Mouse (Mus musculus) intestine, embryonic 15.5 days (tissue): ENCODE results near the gene Smad1. TPM values are rescaled to one million over a fixed set of nuclear protein-coding genes. Genes with fewer than 3 reads are reported as not detected.

Experiments used
- ATAC-seq: fragments of 200-750 bp; cut with Nextera tagmentation; 2 replicates; pipeline ENCODE4 v1.8.0; 2017; ENCODE audit warnings: moderate TSS enrichment, moderate library complexity
- H3K27ac ChIP-seq: fragments of 300-500 bp; sonication (generic); 2 replicates; pipeline ENCODE4 v1.5.1; 2015; ENCODE audit warnings: mild to moderate bottlenecking, inconsistent platforms
- H3K27me3 ChIP-seq: fragments of 300-500 bp; sonication (generic); replicated peaks from 2 replicates; pipeline ENCODE4 v1.6.1; 2015; ENCODE audit warnings: inconsistent platforms
- H3K36me3 ChIP-seq: fragments of 300-500 bp; sonication (generic); 2 replicates; pipeline ENCODE4 v1.6.1; 2015; ENCODE audit warnings: inconsistent platforms
- H3K4me1 ChIP-seq: fragments of 300-500 bp; sonication (generic); replicated peaks from 2 replicates; pipeline ENCODE4 v1.6.1; 2015; ENCODE audit warnings: inconsistent platforms
- H3K4me2 ChIP-seq: fragments of 300-500 bp; sonication (generic); replicated peaks from 2 replicates; pipeline ENCODE4 v1.6.1; 2015; ENCODE audit warnings: mild to moderate bottlenecking, inconsistent platforms
- H3K4me3 ChIP-seq: fragments of 300-500 bp; sonication (generic); replicated peaks from 2 replicates; pipeline ENCODE4 v1.5.1; 2015; ENCODE audit warnings: inconsistent platforms
- H3K9ac ChIP-seq: fragments of 300-500 bp; sonication (generic); 2 replicates; pipeline ENCODE4 v1.6.1; 2015; ENCODE audit warnings: inconsistent platforms
- H3K9me3 ChIP-seq: fragments of 300-500 bp; sonication (generic); 2 replicates; pipeline ENCODE4 v1.6.1; 2016; ENCODE audit warnings: inconsistent platforms
- WGBS: fragments of 180-500 bp; shearing (Covaris S2); methylation state at CpG from one replicate; pipeline ENCODE4 v1.1.7; 2015; 5-methylcytosine and 5-hydroxymethylcytosine counted together
- polyA plus RNA-seq: library from polyadenylated mRNA; unstranded; fragments of >200 nt; fragmentation: Nextera tagmentation; extraction: Ambion mirVana; gene quantifications from 2 replicates; pipeline ENCODE4 v1.2.1, GENCODE M21; 2015

The Smad1 gene
- polyA plus RNA-seq, 1 experiment from 2014 or later: 39.9 TPM

DNA sequence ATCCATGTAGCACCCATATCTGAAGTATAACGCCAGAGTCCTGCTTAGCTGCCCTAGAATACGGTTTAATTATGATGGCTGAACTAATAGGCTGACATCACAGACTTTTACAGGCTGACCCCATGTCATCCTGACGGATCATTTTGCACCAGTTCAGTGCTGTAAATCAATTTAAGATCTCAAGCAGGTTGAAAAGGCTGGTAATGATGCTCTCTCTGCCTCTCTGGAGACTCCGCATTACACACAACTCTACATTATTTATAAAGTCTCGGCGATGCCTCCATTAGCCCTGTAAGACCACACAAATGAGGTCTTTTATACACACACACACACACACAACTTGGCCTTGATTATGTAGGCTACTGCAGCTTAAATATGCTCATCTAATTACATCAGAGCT is 2.4 kb downstream of the Smad1 start:
- Histone ChIP-seq H3K4me3 (no peak overlapping the region), H3K4me2 (peak overlapping the region; percentile 12; the same call in 1 of the 2 replicates), H3K4me1 (peaks cover 21% of the 10 kb centered on the region; the same call in 1 of the 2 replicates), H3K9ac (no peak overlapping the region), H3K27me3 (no peaks in the 10 kb centered on the region), H3K36me3 (no peaks in the 10 kb centered on the region), H3K9me3 (no peaks in the 10 kb centered on the region), H3K27ac (no peak overlapping the region)
- ATAC-seq: no peak
- WGBS: 61% methylated on average over 6 of the region's 6 CpGs

DNA sequence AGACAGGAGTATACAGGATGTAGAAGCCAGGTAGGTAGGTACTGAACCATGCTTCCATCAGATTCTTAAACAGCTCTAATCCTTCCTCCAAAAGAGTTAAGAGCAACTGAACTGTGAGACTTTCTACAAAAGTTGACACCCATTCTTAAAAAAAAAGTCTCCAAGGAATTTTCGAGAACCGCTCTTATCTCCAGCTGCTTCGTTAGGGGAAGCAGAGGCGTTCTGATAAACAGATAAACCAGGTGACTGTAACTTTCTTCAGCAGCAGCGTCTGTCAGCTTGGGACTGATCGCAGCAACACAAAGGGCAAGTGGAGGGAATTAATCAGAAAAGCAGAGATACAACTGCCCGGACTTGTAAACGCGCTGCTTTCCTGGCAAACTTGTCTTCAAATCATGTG is 5.3 kb downstream of the Smad1 start:
- ATAC-seq: no peak

DNA sequence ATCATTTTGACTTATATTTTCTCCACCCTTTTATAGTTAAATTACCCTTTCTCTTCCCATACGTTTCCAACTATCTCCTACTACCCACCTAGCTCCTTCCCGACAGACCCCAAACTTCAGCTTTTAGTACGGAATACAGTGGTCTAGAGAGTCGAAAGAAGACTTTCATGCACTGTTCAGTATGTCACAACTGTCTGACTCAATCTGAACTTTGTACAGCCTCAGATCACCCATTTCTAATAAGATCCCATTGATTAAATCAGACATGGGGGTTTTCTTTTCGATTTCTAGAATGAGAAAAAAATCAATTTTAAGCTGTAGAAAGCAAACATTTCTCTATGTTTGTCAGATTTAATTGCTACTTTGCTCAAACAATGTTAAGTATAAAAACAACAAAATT is 6.1 kb downstream of the Smad1 start:
- no peaks in the 10 kb centered on the region for H3K36me3 ChIP-seq
- ATAC-seq: no peak
- no peak overlapping the region for H3K4me2 ChIP-seq
- no peak overlapping the region for H3K27ac ChIP-seq
- H3K9ac ChIP-seq: no peak overlapping the region
- H3K9me3 ChIP-seq: no peaks in the 10 kb centered on the region
- WGBS: 80% methylated on average over 5 of the region's 5 CpGs
- peaks cover 16% of the 10 kb centered on the region; the same call in 1 of the 2 replicates for H3K4me1 ChIP-seq
- H3K27me3 ChIP-seq: no peaks in the 10 kb centered on the region
- no peak overlapping the region for H3K4me3 ChIP-seq

More for the DNA sequence above, 5.3 kb downstream of the Smad1 start:
- H3K27ac ChIP-seq: no peak overlapping the region
- no peaks in the 10 kb centered on the region for H3K27me3 ChIP-seq
- no peak overlapping the region for H3K9ac ChIP-seq
- no peak overlapping the region for H3K4me2 ChIP-seq
- H3K4me1 ChIP-seq: peaks cover 16% of the 10 kb centered on the region; the same call in 1 of the 2 replicates
- no peaks in the 10 kb centered on the region for H3K9me3 ChIP-seq
- H3K4me3 ChIP-seq: no peak overlapping the region
- no peaks in the 10 kb centered on the region for H3K36me3 ChIP-seq
- WGBS: 51% methylated on average over 9 of the region's 9 CpGs

DNA sequence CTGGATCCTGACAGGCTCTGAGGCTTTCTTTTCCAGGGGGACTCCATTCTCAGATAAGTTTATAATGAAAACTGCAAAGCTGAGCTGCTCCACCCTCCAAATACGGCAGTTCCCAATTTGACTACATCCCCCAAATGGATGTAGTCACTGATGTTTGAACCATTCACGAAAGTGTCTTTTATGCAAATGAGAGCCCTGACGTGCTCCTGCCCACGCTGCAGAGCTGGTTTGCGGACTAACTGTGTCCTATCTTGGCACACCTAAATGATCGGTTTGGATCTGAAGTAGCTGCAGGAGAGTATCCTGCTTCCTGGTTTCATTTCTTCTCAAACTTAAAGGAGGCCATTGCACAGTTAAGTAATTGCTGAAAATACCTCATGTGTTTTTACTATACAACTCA is 6.7 kb downstream of the Smad1 start:
- Histone ChIP-seq H3K27me3 (no peaks in the 10 kb centered on the region), H3K27ac (no peak overlapping the region), H3K36me3 (no peaks in the 10 kb centered on the region), H3K9ac (no peak overlapping the region), H3K4me2 (no peak overlapping the region), H3K4me3 (no peak overlapping the region), H3K4me1 (peaks cover 20% of the 10 kb centered on the region; the same call in 1 of the 2 replicates), H3K9me3 (no peaks in the 10 kb centered on the region)
- 65% methylated on average over 6 of the region's 6 CpGs for WGBS
- ATAC-seq: no peak

DNA sequence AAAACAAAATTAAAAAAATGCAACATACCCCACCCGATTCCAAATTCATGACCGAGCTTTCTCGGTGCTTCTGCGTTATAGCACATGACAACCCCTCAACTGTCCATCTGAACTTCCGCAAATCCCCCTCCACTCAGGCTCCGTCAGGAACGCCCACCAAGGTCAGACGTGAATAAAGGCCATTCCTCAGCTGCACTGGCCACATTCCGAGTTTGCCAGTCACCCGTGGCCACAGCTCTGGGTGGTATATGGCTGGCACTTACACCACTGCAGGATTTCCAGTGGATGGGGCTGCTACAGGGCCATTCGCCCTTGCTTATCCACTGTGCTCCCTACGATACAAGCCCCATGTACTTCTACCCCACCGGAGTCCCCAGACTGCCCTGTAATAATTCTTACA is 7.9 kb downstream of the Smad1 start:
- no peak for ATAC-seq
- H3K9me3 ChIP-seq: no peaks in the 10 kb centered on the region
- no peaks in the 10 kb centered on the region for H3K27me3 ChIP-seq
- no peaks in the 10 kb centered on the region for H3K36me3 ChIP-seq
- H3K4me1 ChIP-seq: peaks cover 19% of the 10 kb centered on the region; the same call in 1 of the 2 replicates
- no peak overlapping the region for H3K27ac ChIP-seq
- H3K9ac ChIP-seq: no peak overlapping the region
- 87% methylated on average over 13 of the region's 13 CpGs for WGBS
- no peak overlapping the region for H3K4me2 ChIP-seq
- H3K4me3 ChIP-seq: no peak overlapping the region

DNA sequence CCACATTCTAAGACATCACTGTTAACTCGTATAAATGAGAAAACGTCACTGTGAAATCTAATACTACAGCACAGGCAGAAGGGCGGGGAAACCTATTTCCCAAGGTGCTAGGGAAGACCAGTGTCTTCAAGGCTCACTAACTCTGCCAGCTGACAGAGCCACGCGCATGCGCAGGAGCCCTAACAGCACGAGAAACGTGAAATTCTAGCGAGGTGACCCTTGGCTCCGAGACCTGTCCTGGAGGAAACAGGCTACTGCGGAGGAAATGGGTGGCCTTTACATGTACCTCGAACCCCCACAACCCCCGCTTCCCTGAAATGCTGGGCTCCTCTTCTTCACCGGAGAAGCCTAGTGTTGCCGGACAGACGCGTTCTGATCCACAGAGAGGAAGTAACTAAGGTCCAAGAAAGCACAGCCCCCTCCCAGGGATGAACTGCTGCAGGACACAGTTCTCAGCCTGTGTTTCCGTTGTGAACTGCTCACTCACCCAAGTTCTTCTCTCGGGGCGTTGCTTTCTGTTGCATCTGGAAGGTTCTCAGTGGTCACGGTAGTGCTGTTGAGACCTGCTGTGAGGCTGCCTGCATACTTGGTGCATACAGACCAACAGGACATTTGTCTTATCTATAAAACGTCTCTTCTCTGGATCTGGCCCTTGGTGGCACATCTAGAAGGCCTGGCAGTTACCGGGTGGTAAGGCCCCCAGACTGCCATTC is 10.1 kb downstream of the Smad1 start:
- no peak overlapping the region for H3K4me2 ChIP-seq
- H3K27ac ChIP-seq: no peak overlapping the region
- no peaks in the 10 kb centered on the region for H3K9me3 ChIP-seq
- H3K9ac ChIP-seq: no peak overlapping the region
- H3K27me3 ChIP-seq: no peaks in the 10 kb centered on the region
- no peaks in the 10 kb centered on the region for H3K36me3 ChIP-seq
- whole genome bisulfite sequencing: 80% methylated on average over 23 of the region's 23 CpGs
- ATAC-seq: no peak
- no peak overlapping the region for H3K4me3 ChIP-seq
- peaks cover 20% of the 10 kb centered on the region; the same call in 1 of the 2 replicates for H3K4me1 ChIP-seq

DNA sequence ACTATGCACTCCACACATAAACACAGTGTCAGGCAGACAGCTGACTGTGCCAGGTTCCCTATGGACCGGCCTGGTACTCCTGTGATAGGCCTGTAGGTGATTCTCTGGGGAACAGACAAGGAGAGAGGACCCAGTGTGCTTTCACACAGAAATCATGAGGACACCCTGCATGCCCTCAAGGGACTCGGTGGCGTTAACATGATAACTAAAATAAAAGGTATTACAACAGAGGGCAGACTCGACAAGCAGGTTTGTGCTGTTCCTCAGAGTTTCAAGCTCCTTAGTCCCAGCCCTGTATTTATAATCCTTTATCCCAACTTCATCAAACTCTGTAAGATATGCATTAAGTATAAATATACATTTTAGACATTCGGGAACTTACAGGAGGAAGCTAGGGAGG is 12.5 kb downstream of the Smad1 start:
- no peak for ATAC-seq
- no peaks in the 10 kb centered on the region for H3K36me3 ChIP-seq
- no peak overlapping the region for H3K4me2 ChIP-seq
- no peak overlapping the region for H3K9ac ChIP-seq
- no peaks in the 10 kb centered on the region for H3K9me3 ChIP-seq
- peaks cover 22% of the 10 kb centered on the region for H3K4me1 ChIP-seq
- no peak overlapping the region for H3K27ac ChIP-seq
- no peak overlapping the region for H3K4me3 ChIP-seq
- no peaks in the 10 kb centered on the region for H3K27me3 ChIP-seq
- 74% methylated on average over 5 of the region's 5 CpGs for WGBS

DNA sequence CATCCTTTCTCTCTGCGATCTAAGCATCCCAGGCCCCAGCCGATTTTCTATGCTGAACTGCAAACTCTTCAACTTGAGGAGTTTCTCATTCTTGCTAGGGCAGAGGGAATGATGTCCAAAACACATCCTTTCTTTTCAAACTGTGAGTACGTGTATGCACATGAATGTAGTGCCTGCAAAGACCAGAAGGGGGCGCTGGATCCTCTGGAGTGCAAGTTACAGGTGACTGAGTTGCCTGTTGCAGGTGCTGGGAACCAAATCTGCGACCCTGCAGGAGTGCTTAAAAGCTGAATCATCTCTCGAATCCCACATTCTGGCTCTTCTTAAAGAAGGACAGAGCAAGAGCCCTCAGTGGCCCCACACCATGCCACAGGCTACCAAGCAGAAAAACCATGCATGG is 13.0 kb downstream of the Smad1 start:
- WGBS: 75% methylated on average over 6 of the region's 6 CpGs
- no peaks in the 10 kb centered on the region for H3K27me3 ChIP-seq
- H3K4me1 ChIP-seq: peaks cover 25% of the 10 kb centered on the region
- no peaks in the 10 kb centered on the region for H3K36me3 ChIP-seq
- H3K27ac ChIP-seq: no peak overlapping the region
- H3K9me3 ChIP-seq: no peaks in the 10 kb centered on the region
- H3K4me2 ChIP-seq: no peak overlapping the region
- H3K9ac ChIP-seq: no peak overlapping the region
- ATAC-seq: no peak
- no peak overlapping the region for H3K4me3 ChIP-seq

DNA sequence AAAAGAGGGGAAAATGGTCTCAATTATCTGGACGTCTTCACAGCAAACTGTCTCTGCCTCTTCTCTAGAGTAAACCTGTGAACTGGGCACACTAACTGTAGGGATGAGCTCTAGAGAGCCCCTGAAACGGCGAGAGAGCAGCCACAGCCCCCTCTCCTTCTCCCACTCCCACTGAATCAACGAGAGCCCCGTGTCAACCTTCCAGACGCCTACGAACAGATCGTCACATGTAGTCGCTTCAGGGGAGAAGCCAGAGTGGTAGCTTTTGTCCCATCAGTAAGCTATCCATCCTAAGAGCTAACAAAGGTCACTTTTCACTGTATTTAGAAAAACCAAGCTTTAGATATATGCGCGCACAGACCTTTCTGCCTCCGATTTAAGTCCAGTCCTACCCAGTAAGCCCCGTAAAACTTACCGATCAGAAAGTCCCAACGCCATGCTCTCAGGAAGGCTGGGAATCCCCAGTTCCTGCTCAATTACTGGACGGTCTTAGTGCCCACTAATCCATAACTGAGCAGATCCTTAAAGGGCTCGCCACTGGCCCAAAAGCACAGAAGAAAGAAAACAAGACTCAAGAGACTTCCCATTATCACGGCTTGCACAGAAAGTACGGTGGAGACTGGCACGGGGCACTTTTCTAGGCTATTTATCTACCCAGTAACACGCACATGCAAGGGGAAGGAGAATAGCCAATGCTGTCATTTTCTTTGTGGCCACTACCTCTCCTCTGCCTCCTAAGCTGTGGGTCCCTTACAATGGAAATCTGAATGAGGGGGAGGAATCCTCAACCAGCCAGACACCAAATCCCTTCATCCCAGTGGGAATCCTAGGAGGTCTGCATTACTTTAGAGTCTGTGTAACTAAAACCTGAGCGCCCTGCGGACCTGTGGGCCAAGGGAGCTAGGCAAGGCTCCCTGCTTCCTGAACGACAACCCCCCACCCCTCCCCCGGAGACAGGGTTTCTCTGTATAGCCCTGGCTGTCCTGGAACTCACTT is 14.7 kb downstream of the Smad1 start:
- H3K9me3 ChIP-seq: no peaks in the 10 kb centered on the region
- peaks cover 27% of the 10 kb centered on the region for H3K4me1 ChIP-seq
- H3K4me2 ChIP-seq: peak overlapping the region; percentile 3
- H3K4me3 ChIP-seq: no peak overlapping the region
- no peak for ATAC-seq
- WGBS: 39% methylated on average over 25 of the region's 25 CpGs
- H3K36me3 ChIP-seq: no peaks in the 10 kb centered on the region
- H3K9ac ChIP-seq: no peak overlapping the region
- H3K27ac ChIP-seq: no peak overlapping the region
- H3K27me3 ChIP-seq: no peaks in the 10 kb centered on the region

DNA sequence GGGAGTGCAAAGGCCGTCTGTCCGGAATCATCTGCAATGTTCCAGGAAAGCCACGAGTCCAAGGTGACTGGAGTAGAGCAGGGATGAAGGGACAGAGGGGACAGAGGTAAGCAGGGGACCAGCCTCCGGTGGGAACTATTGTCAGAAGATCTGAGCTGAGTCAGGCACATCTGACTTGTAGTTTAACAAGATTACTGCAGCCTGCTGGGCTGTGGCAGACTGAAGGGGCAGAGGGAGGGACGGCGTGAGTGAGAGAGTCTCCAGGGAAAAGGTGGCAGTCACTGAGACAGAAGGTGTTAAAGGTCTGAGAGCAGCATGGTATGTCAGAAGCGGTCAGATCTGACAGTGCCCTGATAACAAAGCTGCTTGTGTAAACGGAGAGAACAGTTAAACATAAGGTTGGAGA is 16.5 kb downstream of the Smad1 start:
- peaks cover 23% of the 10 kb centered on the region for H3K4me1 ChIP-seq
- no peaks in the 10 kb centered on the region for H3K36me3 ChIP-seq
- H3K9ac ChIP-seq: no peak overlapping the region
- peak overlapping the region; percentile 30 for H3K4me2 ChIP-seq
- no peaks in the 10 kb centered on the region for H3K27me3 ChIP-seq
- H3K4me3 ChIP-seq: no peak overlapping the region
- no peaks in the 10 kb centered on the region for H3K9me3 ChIP-seq
- 21% methylated on average over 8 of the region's 8 CpGs for WGBS
- ATAC-seq: peak; percentile 70
- H3K27ac ChIP-seq: peak overlapping the region; percentile 49; the same call in 1 of the 2 replicates

DNA sequence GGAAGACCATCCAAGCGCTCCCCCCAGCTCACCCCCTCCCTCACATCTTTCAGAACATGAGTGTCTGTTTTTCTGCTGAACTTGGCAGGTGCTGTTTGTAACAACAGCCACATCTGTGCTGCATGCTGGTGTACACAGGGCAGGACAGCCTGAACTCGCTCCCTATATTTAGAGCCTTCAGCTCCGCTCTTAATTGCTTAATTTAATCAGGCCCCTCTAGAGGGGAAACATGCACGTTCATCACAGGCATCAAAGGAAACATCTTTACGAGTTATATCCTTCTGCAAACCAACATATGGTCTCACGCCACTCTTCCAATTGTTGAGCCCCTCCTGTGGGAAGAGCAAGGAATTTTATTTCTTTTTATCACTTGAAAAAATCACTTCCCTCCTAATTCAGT is 17.5 kb downstream of the Smad1 start:
- Histone ChIP-seq H3K4me1 (peaks cover 23% of the 10 kb centered on the region), H3K9me3 (no peaks in the 10 kb centered on the region), H3K27me3 (no peaks in the 10 kb centered on the region), H3K9ac (no peak overlapping the region), H3K36me3 (no peaks in the 10 kb centered on the region), H3K4me3 (no peak overlapping the region), H3K4me2 (no peak overlapping the region), H3K27ac (no peak overlapping the region)
- ATAC-seq: no peak
- WGBS: 45% methylated on average over 6 of the region's 6 CpGs

DNA sequence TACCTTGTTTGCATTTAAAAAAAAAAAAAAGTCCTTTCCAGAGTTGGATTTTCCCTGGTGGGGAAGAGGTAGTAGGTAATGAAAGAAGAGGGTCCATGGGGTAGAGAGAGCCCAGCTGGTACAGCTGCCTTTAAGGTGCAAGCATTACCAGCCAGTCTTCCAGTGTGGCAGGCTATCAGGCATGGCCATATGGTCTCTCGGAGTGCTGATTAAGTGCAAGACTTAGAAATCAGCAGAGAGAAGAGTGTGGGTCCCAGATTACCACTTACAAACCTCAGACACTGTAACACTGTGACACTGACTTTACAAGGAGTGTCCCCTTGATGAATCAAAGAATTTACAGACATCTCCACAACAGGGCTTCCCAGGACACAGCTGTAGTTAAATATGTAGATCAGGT is 18.9 kb downstream of the Smad1 start:
- Histone ChIP-seq H3K9ac (no peak overlapping the region), H3K27me3 (no peaks in the 10 kb centered on the region), H3K4me2 (no peak overlapping the region), H3K4me1 (peaks cover 23% of the 10 kb centered on the region), H3K4me3 (no peak overlapping the region), H3K27ac (no peak overlapping the region), H3K36me3 (no peaks in the 10 kb centered on the region), H3K9me3 (no peaks in the 10 kb centered on the region)
- ATAC-seq: no peak
- 61% methylated on average over 1 of the region's 1 CpGs for WGBS
